Mouse (Mus musculus) megakaryocyte, adult 5-6 weeks (primary cell): ENCODE results near the gene Cttnbp2. TPM values are rescaled to one million over a fixed set of nuclear protein-coding genes. Genes with fewer than 3 reads are reported as not detected.

Experiments used
- ATAC-seq: 2 replicates; pipeline ENCODE4 v1.8.0; 2016; ENCODE audit warnings: mild to moderate bottlenecking, inconsistent platforms; ENCODE audit not compliant: poor library complexity, severe bottlenecking
- total RNA-seq, 2 experiments: library from RNA; stranded (forward) in 1 of 2; stranded (reverse) in 1 of 2; fragments of 153-499, 151-499 nt in 1 of 2; fragments of 221-1000, 200-1000 nt in 1 of 2; gene quantifications; 2 replicates each; pipeline versions ENCODE4 v1.2.3 to v1.2.4; 2015 to 2017

Cttnbp2 gene
- total RNA-seq, 2 experiments from 2014 or later = not detected

DNA sequence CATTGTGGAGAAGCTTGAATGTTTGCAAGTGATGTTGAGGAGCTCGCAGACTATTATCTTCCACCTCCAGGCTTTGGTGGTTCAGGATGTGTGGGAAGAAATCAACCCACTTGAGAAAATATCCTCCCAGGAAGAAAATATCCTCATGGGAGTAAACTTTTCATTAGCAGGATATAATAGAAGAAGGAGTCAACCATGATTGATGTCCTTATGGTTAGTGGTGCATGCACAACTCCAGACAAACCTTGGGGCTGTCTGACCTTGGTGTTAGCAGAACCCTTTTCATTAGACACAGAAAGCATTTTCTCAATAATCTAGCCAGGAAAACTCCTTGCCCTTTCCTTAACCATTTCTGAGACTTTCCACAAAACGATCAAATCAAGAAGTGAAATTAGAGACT lies 170.4 kb downstream of the Cttnbp2 start:
- no peak for ATAC-seq

- no peak for ATAC-seq
Measured at GRCm38 (mm10) chr6:18338307-18338706, 176.3 kb downstream of the Cttnbp2 start.

DNA sequence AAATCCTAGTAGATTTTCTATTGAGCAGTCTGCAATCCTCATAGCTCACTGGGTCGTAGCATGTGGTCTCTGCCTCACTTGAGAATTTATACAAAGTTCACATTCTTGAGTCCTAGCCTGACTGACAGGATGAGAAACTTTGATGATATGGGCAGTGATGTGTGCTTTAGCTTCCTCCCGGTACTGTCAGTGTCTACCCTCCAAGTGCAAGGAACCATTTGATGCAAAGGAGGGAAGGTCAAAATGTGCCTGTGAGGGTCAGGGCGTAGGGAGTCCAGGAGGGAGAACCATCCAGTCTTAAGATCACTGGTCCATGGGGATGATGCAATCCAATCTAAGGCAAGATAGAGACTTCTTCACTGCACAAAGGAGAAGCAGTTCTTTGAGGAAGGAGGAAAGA lies 179.2 kb downstream of the Cttnbp2 start:
- no peak for ATAC-seq

DNA sequence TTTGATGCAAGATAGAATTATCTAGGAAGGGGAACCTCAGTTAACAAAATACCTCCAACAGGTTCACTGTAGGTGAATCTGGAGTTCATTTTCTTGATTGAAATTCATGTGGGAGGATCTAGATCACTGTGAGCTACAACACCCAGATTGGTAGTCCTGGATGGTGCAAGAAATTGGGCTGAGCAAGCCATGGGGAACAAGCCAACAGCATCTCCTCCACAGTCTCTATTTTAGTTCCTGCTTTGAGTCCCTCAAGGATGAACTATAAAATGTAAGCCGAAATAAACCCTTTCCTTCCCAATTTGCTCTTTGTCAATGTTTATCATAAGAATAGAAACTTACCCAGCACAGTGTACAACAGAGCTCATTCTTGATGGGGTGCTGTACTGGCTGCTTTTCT lies 191.7 kb downstream of the Cttnbp2 start:
- no peak for ATAC-seq
